Mouse (Mus musculus) A20 (cell line): ENCODE measurements around the gene Lrig1.

Source experiments
- DNase-seq: peaks from one replicate; pipeline ENCODE4 v3.0.0-alpha.2; 2011; ENCODE audit warnings: low read depth, low spot score

Gene Lrig1

DNA sequence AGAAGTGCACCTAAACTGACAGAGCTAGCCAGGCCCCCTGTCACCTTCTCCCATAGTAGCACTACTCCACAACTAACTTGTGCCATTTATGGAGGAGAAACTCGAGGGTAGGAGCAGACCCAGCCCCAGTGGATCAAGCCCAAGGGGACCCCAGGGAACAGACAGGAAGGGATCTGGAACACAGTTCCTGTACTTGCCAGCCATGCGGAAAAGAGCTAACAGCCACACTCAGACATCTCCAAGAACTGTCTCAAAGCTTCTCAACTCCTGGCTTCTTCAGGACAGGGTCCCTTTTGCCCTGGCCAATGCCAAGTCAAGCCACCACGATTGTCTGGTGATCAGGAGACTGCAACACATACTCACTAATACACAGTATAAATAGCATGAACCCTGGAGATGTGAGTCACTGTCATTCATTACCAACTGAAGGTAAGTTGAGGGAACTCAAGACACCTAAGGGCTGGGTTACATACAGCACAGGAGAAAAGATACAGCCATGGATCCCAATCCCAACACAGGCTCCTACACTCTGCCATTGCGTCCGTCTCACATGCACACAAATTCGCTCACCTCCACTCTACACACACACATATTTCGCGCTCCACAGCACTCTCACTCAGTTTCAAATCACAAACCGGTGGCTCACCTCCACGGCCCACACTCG is 1.3 kb downstream of the Lrig1 start:
- DNase-seq = no peak

GRCm38 (mm10) chr6:94697423-94697822 is 2.5 kb downstream of the Lrig1 start:
- DNase-seq = no peak

GRCm38 (mm10) chr6:94696182-94697080 is 3.5 kb downstream of the Lrig1 start:
- no peak for DNase-seq

DNA sequence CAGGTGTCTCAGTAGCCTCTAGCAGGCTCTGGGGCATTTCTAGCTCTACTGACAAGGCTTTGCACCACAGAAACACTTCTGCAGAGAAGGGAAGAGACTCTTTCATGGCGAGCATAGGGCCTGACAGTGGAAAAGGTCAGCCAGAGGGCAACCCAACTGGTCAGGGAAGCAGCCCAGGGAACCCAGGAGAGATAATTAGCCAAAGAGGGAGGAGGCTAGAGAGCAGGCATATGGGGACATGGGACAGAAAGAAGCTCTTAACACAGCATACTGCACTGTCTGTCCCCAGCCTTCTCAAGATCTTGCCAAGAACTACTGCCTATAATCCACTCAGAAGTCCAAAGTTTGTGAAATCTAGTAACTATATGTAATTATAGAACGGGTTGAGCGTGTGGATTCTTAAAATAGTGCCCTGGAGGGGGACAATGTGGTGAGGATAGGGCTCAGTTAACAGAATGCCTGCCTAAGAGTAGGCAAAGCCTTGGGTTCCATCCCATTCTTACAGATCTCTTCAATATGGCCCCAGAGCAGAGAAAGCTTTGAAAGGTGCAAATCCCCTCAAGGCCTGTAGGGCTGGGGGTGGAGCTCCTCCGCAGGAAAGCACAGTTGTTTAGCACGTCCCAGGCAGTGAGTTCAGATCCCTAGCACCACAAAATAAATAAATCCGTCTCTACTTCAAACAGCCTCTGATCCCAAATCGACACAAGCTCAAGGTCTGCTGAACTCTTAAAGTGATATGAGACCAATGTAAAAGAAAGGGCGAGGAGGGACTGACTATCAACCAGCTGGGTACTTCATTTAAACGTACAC is 4.6 kb downstream of the Lrig1 start:
- DNase-seq = no peak

DNA sequence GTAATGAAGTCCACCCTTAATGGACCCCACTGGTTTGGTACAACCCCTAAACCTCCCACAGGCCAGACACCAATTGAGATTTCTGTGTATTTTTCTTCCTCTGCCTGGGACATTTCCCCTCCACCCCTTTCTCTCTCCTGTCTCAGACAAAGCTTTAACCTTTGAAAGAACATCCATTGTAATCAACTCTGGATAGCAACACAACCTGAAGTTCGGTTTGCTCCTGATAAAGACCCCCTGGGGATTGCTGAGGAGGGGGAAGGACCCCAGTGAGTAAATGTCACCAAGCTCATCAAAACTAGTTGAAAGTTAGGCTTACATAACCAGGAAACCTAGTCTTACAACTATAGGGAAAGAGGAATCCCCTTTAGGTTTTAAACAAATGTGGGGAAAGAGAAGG is 5.5 kb downstream of the Lrig1 start:
- no peak for DNase-seq

DNA sequence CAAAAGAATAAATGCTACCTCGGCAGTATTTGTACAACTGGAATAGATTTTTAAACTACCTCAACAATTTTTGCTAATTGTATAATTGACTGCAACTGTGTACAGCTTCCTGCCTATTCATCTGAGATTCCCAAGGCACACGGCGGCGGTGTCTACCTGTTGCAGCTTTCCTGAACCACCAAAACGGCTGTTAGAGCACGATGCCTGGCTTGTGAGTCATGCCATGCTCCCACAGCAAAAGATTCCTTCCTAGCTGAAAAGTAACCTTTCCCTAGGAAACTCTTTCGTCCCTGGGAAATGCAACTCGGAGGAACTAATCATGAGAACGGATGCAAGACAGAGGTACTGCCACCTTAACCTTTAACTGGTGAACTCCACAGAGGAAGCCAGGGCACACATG is 6.9 kb downstream of the Lrig1 start:
- DNase-seq = no peak

- DNase-seq = no peak
These were observed 8.0 kb downstream of the Lrig1 start for GRCm38 (mm10) chr6:94692003-94692402.

DNA sequence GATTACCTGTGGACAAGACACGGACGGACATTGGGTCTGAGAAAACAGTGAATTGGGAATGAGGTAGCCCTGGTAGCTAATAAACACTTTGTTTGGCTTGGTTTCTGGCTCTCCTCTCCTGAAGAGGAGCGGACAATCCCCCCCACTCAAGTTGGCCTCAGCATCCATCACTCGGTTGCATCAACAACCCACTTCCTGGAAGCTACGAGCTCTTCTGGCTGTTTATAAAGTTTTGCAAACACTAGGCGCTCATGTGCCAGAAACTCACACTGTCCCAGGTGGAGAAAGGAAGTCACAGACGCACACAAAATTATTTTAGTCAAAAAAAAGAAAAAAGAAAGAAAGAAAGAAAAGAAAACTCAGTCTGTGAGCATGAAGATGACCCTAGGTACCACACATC is 9.7 kb downstream of the Lrig1 start:
- no peak for DNase-seq

- no peak for DNase-seq
These were observed 11.2 kb downstream of the Lrig1 start for GRCm38 (mm10) chr6:94688722-94689121.

- DNase-seq = no peak
These were observed 13.9 kb downstream of the Lrig1 start for GRCm38 (mm10) chr6:94686048-94686447.

DNA sequence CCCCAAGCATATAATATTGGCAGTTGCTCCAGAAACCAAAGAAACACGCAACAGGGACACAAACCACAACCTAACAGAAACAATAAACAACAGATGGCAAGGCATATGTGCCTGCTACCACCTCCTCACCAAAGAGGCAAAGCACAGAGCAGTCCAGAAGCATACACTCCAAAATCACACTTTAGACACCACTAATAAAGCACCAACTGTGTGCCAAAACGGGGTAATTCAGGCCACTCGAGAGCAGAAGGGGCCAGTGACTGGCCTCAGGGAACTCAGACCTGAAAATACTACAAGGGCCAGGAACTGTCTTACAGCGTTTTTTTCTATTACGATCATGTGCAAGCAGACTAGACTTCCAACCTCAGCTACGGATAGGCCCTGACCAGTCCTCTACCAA is 14.3 kb downstream of the Lrig1 start:
- no peak for DNase-seq

DNA sequence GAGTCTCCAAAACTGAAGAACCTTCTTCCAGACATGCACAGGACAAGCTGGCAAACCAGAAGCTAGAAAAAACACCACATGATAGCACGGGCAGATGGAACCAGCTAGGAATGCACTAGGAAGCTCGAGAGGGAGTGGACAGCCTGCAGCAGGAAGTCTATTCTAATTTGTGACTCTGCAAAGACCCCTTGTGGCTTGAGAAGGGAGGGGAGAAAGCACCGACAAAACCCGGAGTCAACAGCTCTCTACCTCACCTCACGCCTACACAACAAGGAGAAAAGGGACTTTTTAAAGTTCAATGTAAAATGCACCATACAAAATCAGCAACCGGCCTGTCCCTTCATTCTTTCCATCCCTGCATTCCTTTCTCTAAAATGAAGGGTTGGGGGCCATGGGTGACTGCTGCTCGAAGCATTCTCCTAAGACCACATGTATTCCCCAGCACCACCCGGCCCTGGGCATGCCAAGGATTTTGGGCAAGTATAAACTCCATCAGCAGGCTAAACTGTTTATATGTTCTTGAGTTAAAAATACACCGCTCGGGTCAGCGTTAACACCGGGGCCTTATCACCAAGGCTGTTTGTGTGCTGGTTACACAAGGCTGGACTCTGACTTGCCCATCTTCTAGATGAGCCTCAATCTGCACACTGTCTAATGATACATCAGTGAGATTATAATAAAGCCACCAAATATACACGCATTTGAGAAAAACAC is 15.0 kb downstream of the Lrig1 start:
- DNase-seq = no peak

GRCm38 (mm10) chr6:94683701-94684100 is 16.3 kb downstream of the Lrig1 start:
- DNase-seq = no peak

DNA sequence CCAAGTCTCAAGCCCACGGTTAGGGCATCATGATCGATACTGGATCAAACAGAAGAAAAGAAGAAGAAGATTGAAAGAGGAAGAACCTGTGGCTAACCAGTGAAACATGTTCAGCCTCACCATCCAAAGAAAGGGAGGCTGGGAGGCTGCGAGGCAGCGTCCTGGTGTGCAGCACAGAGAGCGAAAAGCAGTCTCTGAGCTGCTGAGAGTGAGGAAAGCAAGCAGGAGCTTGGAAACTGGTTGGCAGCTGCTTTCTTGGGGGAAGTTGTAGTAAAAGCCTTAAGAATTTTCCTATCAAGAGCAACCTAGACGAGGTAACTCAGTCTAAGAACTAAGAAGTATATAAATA is 17.7 kb downstream of the Lrig1 start:
- no peak for DNase-seq

- DNase-seq = peak; percentile 31
These were observed 18.3 kb downstream of the Lrig1 start for GRCm38 (mm10) chr6:94681446-94682269.

DNA sequence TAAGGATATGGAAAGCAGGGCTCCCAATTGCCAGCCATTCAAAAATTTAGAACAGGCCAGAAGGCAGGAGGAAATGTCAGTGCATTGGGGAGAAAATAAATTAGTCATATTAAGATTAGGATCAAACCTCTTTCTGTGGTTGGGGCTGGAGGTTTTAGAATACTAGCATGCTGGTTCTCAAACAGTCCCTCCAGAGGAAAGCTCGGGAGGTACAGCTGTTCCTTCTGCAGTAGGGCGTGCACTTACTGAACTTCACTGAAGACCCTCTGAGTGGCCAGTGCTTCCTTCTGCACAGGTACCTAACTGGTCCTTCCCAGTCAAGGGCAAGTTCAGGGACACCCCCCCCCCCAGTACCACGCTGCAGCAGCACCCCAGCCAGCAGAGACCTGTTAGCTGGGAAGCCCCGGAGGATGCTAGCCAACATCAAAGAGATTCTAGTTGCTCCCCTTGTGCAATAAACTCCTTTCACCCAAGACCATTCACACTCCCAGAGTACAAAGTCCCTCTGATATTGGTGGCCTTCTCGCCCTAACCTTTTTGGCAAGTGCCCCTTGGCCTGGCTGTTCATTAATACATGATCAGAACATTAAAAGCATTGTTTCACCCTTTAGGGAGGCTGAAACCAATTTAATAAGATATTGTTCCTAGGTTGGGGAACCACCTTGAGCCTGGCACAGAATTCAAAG is 19.1 kb downstream of the Lrig1 start:
- DNase-seq = no peak

- DNase-seq = no peak
These were observed 20.7 kb downstream of the Lrig1 start for GRCm38 (mm10) chr6:94679249-94679648.

DNA sequence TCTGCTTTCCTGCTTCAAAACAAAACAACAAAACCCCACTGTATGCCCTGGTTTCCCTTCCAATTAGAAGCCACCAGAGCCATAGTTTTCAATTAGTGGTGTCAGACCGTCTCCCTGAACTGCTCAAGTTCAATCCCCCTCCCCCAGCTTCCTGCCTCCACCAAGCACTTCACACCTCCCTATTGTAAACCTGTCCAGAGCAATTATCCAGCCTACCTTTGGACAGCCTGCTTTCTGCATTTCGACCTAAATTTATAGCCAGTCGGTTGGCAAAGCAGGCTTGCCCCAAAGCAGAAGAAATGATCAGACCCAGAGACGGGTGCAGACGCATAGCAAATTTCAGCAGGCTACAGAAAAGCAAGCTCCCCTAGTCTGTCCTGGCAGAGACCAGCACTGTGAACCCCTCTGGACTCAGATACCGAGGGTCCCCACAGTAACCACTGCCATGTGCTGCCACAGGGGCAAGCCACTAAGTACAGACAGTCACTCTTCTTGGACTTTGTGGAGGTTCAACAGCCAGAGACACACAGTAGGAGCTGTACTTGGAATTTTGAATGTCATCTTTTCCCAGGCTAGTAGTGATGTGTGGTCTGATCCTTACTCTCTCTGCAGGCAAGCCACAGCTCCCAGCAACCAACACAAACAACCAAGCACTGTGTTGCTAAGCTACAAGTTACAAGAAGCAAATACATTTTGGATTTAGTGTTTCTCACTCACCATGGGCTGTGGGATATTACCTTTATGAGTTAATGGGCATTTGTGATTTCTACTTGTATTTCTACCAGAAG is 21.4 kb downstream of the Lrig1 start:
- DNase-seq = no peak

DNA sequence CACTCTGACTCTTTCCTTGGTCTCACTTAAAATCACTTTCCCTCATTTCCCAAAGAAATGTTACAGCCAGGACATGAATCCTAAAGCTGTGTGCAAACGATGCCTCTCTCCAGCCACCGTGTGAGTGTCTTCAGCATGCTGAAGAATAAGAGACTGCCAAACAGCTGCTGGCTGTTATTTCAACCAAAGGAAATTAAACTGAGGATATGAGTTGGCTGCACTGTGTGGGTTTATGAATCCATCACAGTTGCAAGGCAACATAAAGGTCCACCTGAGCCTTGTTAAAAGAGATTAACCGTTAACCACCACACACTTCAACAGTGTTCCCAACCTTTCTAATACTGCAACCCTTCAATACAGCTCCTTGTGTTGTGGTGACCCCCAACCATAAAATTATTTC is 22.5 kb downstream of the Lrig1 start:
- DNase-seq = no peak
